Mouse (Mus musculus): ENCODE results near the gene Lad1. TPM values are rescaled to one million over a fixed set of nuclear protein-coding genes. Genes with fewer than 3 reads are reported as not detected.
A peak's percentile ranks its signal among the peaks of the same experiment; 100 is the strongest.

Lad1 gene
- polyA plus RNA-seq, 1 experiment from 2014 or later: 0.93 TPM

GRCm38 (mm10) chr1:135799109-135799627, 19.2 kb upstream of the Lad1 start:
- Histone ChIP-seq H3K9ac (ENCODE audit: low read depth, low read length) (no peak overlapping the region), H3K9me3 (ENCODE audit: control insufficient read depth, low read length) (no peaks in the 10 kb centered on the region), H3K27ac (ENCODE audit: low read depth, low read length) (no peak overlapping the region), H3K36me3 (ENCODE audit: control insufficient read depth, insufficient read depth, low read length) (no peaks in the 10 kb centered on the region), H3K27me3 (replicated peaks; ENCODE audit: control insufficient read depth, insufficient read depth, low read length) (peaks cover 1% of the 10 kb centered on the region; the same call in 1 of the 2 replicates), H3K4me3 (ENCODE audit: low read length) (no peak overlapping the region), H3K4me1 (ENCODE audit: control insufficient read depth, insufficient read depth, low read depth, low read length) (peaks cover 5% of the 10 kb centered on the region; the same call in 1 of the 2 replicates), H3K4me2 (ENCODE audit: low read length) (no peak overlapping the region)
- 68% methylated on average over 8 of the region's 8 CpGs for WGBS
- ATAC-seq: no peak

- Histone ChIP-seq H3K27ac (ENCODE audit: low read depth, low read length) (no peak overlapping the region), H3K4me1 (ENCODE audit: control insufficient read depth, insufficient read depth, low read depth, low read length) (peaks cover 3% of the 10 kb centered on the region; the same call in 1 of the 2 replicates), H3K27me3 (replicated peaks; ENCODE audit: control insufficient read depth, insufficient read depth, low read length) (no peaks in the 10 kb centered on the region), H3K4me3 (ENCODE audit: low read length) (no peak overlapping the region), H3K4me2 (ENCODE audit: low read length) (no peak overlapping the region), H3K36me3 (ENCODE audit: control insufficient read depth, insufficient read depth, low read length) (no peaks in the 10 kb centered on the region), H3K9me3 (ENCODE audit: control insufficient read depth, low read length) (no peaks in the 10 kb centered on the region), H3K9ac (ENCODE audit: low read depth, low read length) (no peak overlapping the region)
- peak; percentile 60 for ATAC-seq
- WGBS: 48% methylated on average over 8 of the region's 8 CpGs
Observed at GRCm38 (mm10) chr1:135800192-135800950, 18.0 kb upstream of the Lad1 start.

GRCm38 (mm10) chr1:135807546-135807945, 10.9 kb upstream of the Lad1 start:
- Histone ChIP-seq H3K4me1 (ENCODE audit: control insufficient read depth, insufficient read depth, low read depth, low read length) (no peaks in the 10 kb centered on the region), H3K4me3 (ENCODE audit: low read length) (no peak overlapping the region), H3K9me3 (ENCODE audit: control insufficient read depth, low read length) (no peaks in the 10 kb centered on the region), H3K9ac (ENCODE audit: low read depth, low read length) (no peak overlapping the region), H3K27ac (ENCODE audit: low read depth, low read length) (no peak overlapping the region), H3K4me2 (ENCODE audit: low read length) (no peak overlapping the region), H3K27me3 (replicated peaks; ENCODE audit: control insufficient read depth, insufficient read depth, low read length) (no peaks in the 10 kb centered on the region), H3K36me3 (ENCODE audit: control insufficient read depth, insufficient read depth, low read length) (no peaks in the 10 kb centered on the region)
- 65% methylated on average over 10 of the region's 10 CpGs for WGBS
- ATAC-seq: no peak

DNA sequence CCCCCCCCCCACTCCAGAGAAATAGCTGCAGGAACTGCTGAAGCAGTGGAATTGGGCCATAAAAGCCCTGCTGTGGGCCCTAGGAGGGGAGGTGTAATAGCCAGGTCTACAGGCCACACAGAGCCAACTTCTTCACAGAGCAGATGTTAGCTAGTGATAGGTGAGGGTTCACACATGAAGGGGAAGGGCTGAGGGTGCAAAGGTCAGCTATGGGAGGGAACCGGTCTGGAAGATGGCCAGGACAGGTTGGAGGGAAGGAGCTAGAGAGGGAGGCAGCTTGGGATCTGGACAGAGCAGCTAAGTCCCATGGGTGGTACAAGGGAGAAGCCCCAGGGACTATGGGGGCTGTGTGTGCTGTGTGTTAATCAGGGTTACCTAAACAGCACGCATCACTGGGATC, 8.2 kb upstream of the Lad1 start:
- no peak overlapping the region; the same call in 1 of the 2 replicates for H3K9ac ChIP-seq (ENCODE audit: low read depth, low read length)
- H3K36me3 ChIP-seq (ENCODE audit: control insufficient read depth, insufficient read depth, low read length): no peaks in the 10 kb centered on the region
- H3K4me3 ChIP-seq (ENCODE audit: low read length): no peak overlapping the region
- no peak for ATAC-seq
- H3K4me1 ChIP-seq (ENCODE audit: control insufficient read depth, insufficient read depth, low read depth, low read length): 0 out of 2 replicates have a peak, but pooled peaks cover 2% of the 10 kb centered on the region
- H3K27me3 ChIP-seq (replicated peaks; ENCODE audit: control insufficient read depth, insufficient read depth, low read length): no peaks in the 10 kb centered on the region
- no peak overlapping the region for H3K27ac ChIP-seq (ENCODE audit: low read depth, low read length)
- no peaks in the 10 kb centered on the region for H3K9me3 ChIP-seq (ENCODE audit: control insufficient read depth, low read length)
- no peak overlapping the region for H3K4me2 ChIP-seq (ENCODE audit: low read length)
- 77% methylated on average over 1 of the region's 2 CpGs for WGBS

GRCm38 (mm10) chr1:135811016-135811646, 7.3 kb upstream of the Lad1 start:
- 34% methylated on average over 7 of the region's 7 CpGs for WGBS
- no peaks in the 10 kb centered on the region for H3K27me3 ChIP-seq (replicated peaks; ENCODE audit: control insufficient read depth, insufficient read depth, low read length)
- no peak overlapping the region for H3K4me3 ChIP-seq (ENCODE audit: low read length)
- H3K9me3 ChIP-seq (ENCODE audit: control insufficient read depth, low read length): no peaks in the 10 kb centered on the region
- H3K36me3 ChIP-seq (ENCODE audit: control insufficient read depth, insufficient read depth, low read length): no peaks in the 10 kb centered on the region
- H3K4me2 ChIP-seq (ENCODE audit: low read length): no peak overlapping the region
- H3K4me1 ChIP-seq (ENCODE audit: control insufficient read depth, insufficient read depth, low read depth, low read length): 0 out of 2 replicates have a peak, but pooled peaks cover 2% of the 10 kb centered on the region
- H3K27ac ChIP-seq (ENCODE audit: low read depth, low read length): no peak overlapping the region
- ATAC-seq: peak; percentile 22; the same call in 1 of the 2 replicates
- H3K9ac ChIP-seq (ENCODE audit: low read depth, low read length): no peak overlapping the region

DNA sequence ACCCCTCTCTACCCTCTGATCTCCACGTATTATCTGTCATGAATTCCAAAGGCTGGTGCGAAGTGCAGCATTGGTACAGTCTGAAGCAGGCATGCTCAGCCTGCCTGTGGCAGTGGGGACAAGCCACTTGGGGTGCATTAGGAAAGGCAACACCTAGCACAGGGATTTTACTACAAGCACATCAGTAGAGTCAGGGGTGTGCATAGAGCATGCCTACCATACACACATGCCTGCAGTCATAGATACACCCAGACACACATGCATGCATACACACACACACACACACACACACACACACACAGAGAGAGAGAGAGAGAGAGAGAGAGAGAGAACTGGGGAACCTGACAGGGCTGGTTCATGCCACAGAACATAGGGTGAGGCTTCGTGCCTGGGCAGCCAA, 6.2 kb upstream of the Lad1 start:
- Histone ChIP-seq H3K9me3 (ENCODE audit: control insufficient read depth, low read length) (no peaks in the 10 kb centered on the region), H3K9ac (ENCODE audit: low read depth, low read length) (no peak overlapping the region), H3K36me3 (ENCODE audit: control insufficient read depth, insufficient read depth, low read length) (no peaks in the 10 kb centered on the region), H3K4me2 (ENCODE audit: low read length) (no peak overlapping the region), H3K4me1 (ENCODE audit: control insufficient read depth, insufficient read depth, low read depth, low read length) (0 out of 2 replicates have a peak, but pooled peaks cover 2% of the 10 kb centered on the region), H3K27me3 (replicated peaks; ENCODE audit: control insufficient read depth, insufficient read depth, low read length) (peaks cover 5% of the 10 kb centered on the region; the same call in 1 of the 2 replicates), H3K27ac (ENCODE audit: low read depth, low read length) (no peak overlapping the region), H3K4me3 (ENCODE audit: low read length) (no peak overlapping the region)
- 83% methylated on average over 3 of the region's 3 CpGs for WGBS
- no peak for ATAC-seq

- ATAC-seq: no peak
- Histone ChIP-seq H3K9me3 (ENCODE audit: control insufficient read depth, low read length) (no peaks in the 10 kb centered on the region), H3K4me2 (ENCODE audit: low read length) (no peak overlapping the region), H3K36me3 (ENCODE audit: control insufficient read depth, insufficient read depth, low read length) (no peaks in the 10 kb centered on the region), H3K27me3 (replicated peaks; ENCODE audit: control insufficient read depth, insufficient read depth, low read length) (peaks cover 9% of the 10 kb centered on the region), H3K9ac (ENCODE audit: low read depth, low read length) (no peak overlapping the region), H3K27ac (ENCODE audit: low read depth, low read length) (no peak overlapping the region), H3K4me3 (ENCODE audit: low read length) (no peak overlapping the region), H3K4me1 (ENCODE audit: control insufficient read depth, insufficient read depth, low read depth, low read length) (0 out of 2 replicates have a peak, but pooled peaks cover 2% of the 10 kb centered on the region)
- 44% methylated on average over 2 of the region's 2 CpGs for WGBS
Observed at GRCm38 (mm10) chr1:135812618-135813017, 5.8 kb upstream of the Lad1 start.

DNA sequence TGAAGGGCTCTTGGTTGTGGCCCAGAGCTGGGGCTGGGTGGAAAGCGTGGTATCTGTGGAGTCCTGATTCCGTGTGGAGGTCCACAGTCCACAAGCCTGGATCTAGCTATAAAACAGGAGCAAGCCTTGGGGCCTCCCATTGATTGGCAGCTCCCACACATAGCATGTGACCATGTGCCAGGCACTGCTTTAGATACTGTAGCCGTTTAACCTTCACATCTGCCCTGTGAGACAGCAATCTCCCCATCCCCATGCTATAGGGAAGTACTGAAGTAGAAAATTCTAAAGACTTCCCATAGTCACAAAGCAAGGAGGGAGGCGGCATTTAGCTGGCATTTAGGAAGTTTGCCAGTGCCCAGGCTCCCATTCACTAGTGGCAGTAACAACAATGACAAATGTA, 5.3 kb upstream of the Lad1 start:
- Histone ChIP-seq H3K27ac (ENCODE audit: low read depth, low read length) (no peak overlapping the region), H3K27me3 (replicated peaks; ENCODE audit: control insufficient read depth, insufficient read depth, low read length) (peaks cover 14% of the 10 kb centered on the region), H3K9me3 (ENCODE audit: control insufficient read depth, low read length) (no peaks in the 10 kb centered on the region), H3K36me3 (ENCODE audit: control insufficient read depth, insufficient read depth, low read length) (no peaks in the 10 kb centered on the region), H3K4me3 (ENCODE audit: low read length) (no peak overlapping the region), H3K9ac (ENCODE audit: low read depth, low read length) (no peak overlapping the region), H3K4me1 (ENCODE audit: control insufficient read depth, insufficient read depth, low read depth, low read length) (0 out of 2 replicates have a peak, but pooled peaks cover 2% of the 10 kb centered on the region), H3K4me2 (ENCODE audit: low read length) (no peak overlapping the region)
- WGBS: 55% methylated on average over 4 of the region's 4 CpGs
- no peak for ATAC-seq

DNA sequence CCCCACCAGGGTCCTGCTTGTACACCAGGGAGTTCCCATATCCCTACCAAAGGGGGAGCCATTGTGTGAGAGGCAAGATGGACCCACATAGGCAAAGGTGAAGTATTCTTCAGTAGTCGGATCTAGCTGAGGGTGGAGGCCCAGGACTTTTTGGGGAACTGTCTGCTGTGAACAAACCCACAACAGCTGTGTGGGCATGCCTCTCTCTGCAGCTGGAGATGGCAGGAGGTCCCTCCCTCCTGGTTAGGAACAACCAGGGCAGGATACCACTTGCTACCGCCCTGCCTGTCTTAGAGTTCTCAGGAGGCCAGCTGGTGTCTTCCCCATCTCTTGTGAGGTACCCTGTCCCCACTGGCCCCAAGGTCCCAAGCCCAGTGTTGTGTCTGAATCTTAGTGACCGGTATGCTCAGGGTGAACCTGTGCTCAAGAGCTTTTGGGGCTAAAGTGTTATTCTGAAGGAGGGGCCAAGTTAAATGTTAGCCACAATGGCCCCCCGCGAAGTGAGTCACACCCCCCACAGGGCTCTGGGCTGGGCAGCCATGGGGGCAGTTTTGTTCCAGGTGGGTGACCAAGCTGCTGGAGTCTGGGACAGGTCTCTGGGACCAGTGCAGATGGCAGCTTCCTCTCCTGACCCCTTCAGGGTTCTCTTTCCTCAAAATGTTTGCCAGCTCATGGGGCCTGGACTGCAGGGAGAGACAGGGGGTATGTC, 4.6 kb upstream of the Lad1 start:
- H3K36me3 ChIP-seq (ENCODE audit: control insufficient read depth, insufficient read depth, low read length): no peaks in the 10 kb centered on the region
- H3K27ac ChIP-seq (ENCODE audit: low read depth, low read length): no peak overlapping the region
- peaks cover 17% of the 10 kb centered on the region for H3K27me3 ChIP-seq (replicated peaks; ENCODE audit: control insufficient read depth, insufficient read depth, low read length)
- ATAC-seq: no peak
- H3K4me1 ChIP-seq (ENCODE audit: control insufficient read depth, insufficient read depth, low read depth, low read length): peaks cover 7% of the 10 kb centered on the region
- no peak overlapping the region for H3K4me3 ChIP-seq (ENCODE audit: low read length)
- 83% methylated on average over 4 of the region's 5 CpGs for WGBS
- no peak overlapping the region for H3K4me2 ChIP-seq (ENCODE audit: low read length)
- H3K9ac ChIP-seq (ENCODE audit: low read depth, low read length): no peak overlapping the region
- no peaks in the 10 kb centered on the region for H3K9me3 ChIP-seq (ENCODE audit: control insufficient read depth, low read length)
